Mouse (Mus musculus) E14TG2a.4 (cell line): ENCODE measurements around the gene Irak1bp1.
A peak's percentile ranks its signal among the peaks of the same experiment; 100 is the strongest.

Experiments
- H3K27me3 ChIP-seq: 2 replicates; pipeline ENCODE4 v1.6.1; 2014; ENCODE audit warnings: low read length, control low read depth; ENCODE audit not compliant: insufficient read depth
- H3K36me3 ChIP-seq: 2 replicates; pipeline ENCODE4 v1.6.1; 2014; ENCODE audit warnings: low read length, control low read depth; ENCODE audit not compliant: insufficient read depth
- H3K4me1 ChIP-seq: replicated peaks from 2 replicates; pipeline ENCODE4 v1.6.1; 2014; ENCODE audit warnings: low read depth, low read length, control low read depth
- H3K4me3 ChIP-seq: replicated peaks from 2 replicates; pipeline ENCODE4 v1.5.1; 2014; ENCODE audit warnings: mild to moderate bottlenecking, low read length
- H3K9me3 ChIP-seq: 2 replicates; pipeline ENCODE4 v1.6.1; 2014; ENCODE audit warnings: low read length, control low read depth
- CTCF ChIP-seq: conservative IDR thresholded peaks from 2 replicates; pipeline ENCODE4 v1.5.1; 2014; ENCODE audit warnings: low read length
- NANOG ChIP-seq: IDR thresholded peaks from 2 replicates; pipeline ENCODE4 v1.6.1; 2014; ENCODE audit warnings: borderline replicate concordance, low read length, mixed read lengths
- POU5F1 ChIP-seq: IDR thresholded peaks from 2 replicates; pipeline ENCODE4 v1.6.1; 2014; ENCODE audit warnings: low read length, borderline replicate concordance

The Irak1bp1 gene

DNA sequence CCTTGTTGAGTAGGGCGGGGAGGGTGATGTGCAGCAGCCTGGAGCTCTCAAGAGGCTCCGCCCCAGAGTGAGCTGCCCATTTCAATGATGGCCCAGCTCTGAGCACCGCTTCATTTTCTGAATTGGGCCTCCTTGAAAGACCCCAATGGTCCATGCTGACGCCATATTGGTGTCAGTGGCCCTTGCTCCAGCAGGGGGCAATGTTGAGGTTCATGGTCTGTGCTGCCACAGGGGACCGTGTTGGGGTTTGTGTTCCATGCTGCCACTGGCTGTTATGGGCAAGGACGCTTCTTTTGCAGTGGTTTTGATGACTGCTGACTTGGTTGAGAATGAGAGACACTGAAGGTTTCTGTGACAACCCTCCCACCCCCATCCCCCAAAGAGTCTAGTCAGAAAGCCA is 2.9 kb upstream of the Irak1bp1 start:
- Histone ChIP-seq H3K36me3 (no peaks in the 10 kb centered on the region), H3K9me3 (no peaks in the 10 kb centered on the region), H3K4me1 (peaks cover 4% of the 10 kb centered on the region; the same call in 1 of the 2 replicates), H3K27me3 (no peaks in the 10 kb centered on the region), H3K4me3 (no peak overlapping the region)
- TF ChIP-seq CTCF: peak; percentile 50
- TF ChIP-seq POU5F1: no peak

DNA sequence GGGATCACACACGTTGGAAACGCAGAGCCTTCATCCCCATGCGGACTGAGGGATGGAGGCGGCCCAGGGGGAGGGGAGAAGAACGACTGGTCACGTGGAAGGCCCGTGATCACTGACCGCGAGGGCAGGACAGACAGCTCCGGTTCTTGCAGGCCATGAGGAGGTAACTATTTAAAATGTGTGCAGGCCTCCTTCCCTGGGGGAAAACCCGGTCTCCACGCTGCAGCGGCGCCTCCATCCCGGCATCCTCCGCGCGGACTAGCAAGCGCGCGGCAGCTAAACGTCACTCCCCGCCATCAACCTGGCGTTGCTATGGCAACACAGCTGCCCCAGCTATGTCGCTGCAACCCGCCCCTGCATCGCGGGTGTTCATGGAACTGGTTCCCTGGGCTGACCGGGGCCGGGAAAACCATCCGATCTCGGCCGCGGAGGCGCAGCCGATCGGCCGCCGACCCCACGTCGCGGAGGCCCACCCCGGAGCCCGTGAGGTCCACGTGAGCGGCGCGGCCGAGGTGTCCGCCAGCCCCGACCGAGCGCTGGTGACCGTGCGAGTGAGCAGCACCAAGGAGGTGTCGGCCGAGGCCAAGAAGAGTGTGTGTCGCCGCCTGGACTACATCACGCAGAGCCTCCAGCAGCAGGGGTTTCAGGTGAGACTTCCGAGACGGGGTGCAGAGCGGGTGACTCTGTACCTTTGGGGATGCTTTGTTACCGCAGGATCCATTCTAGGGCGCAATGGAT is 522 bp downstream of the Irak1bp1 start:
- peak overlapping the region; percentile 87 for H3K4me3 ChIP-seq

GRCm38 (mm10) chr9:82831891-82832290 is 2.6 kb downstream of the Irak1bp1 start:
- TF ChIP-seq POU5F1 (no peak), NANOG (no peak), CTCF (no peak)
- Histone ChIP-seq H3K36me3 (no peaks in the 10 kb centered on the region), H3K27me3 (no peaks in the 10 kb centered on the region), H3K4me3 (no peak overlapping the region), H3K9me3 (no peaks in the 10 kb centered on the region), H3K4me1 (peaks cover 4% of the 10 kb centered on the region; the same call in 1 of the 2 replicates)

More for the DNA sequence above, 522 bp downstream of the Irak1bp1 start:
- no peak for TF ChIP-seq NANOG
- TF ChIP-seq POU5F1: no peak
- no peaks in the 10 kb centered on the region for H3K36me3 ChIP-seq
- peaks cover 4% of the 10 kb centered on the region; the same call in 1 of the 2 replicates for H3K4me1 ChIP-seq
- H3K9me3 ChIP-seq: no peaks in the 10 kb centered on the region
- H3K27me3 ChIP-seq: no peaks in the 10 kb centered on the region

- Histone ChIP-seq H3K4me3 (no peak overlapping the region), H3K36me3 (no peaks in the 10 kb centered on the region; the same call in 1 of the 2 replicates), H3K4me1 (no peaks in the 10 kb centered on the region), H3K9me3 (no peaks in the 10 kb centered on the region), H3K27me3 (no peaks in the 10 kb centered on the region)
- TF ChIP-seq NANOG (no peak), CTCF (no peak), POU5F1 (no peak)
Measured at GRCm38 (mm10) chr9:82835921-82836320, 6.6 kb downstream of the Irak1bp1 start.

GRCm38 (mm10) chr9:82842671-82843070 is 13.3 kb downstream of the Irak1bp1 start:
- Histone ChIP-seq H3K4me1 (no peaks in the 10 kb centered on the region), H3K9me3 (no peaks in the 10 kb centered on the region), H3K4me3 (no peak overlapping the region), H3K27me3 (no peaks in the 10 kb centered on the region), H3K36me3 (peaks cover 3% of the 10 kb centered on the region; the same call in 1 of the 2 replicates)
- no peak for TF ChIP-seq POU5F1
- no peak for TF ChIP-seq NANOG
- TF ChIP-seq CTCF: no peak

- Histone ChIP-seq H3K36me3 (no peaks in the 10 kb centered on the region), H3K4me1 (no peaks in the 10 kb centered on the region), H3K9me3 (peaks cover 8% of the 10 kb centered on the region; the same call in 1 of the 2 replicates), H3K27me3 (no peaks in the 10 kb centered on the region), H3K4me3 (no peak overlapping the region)
- no peak for TF ChIP-seq POU5F1
- TF ChIP-seq CTCF: peak; percentile 18; the same call in 1 of the 2 replicates
Measured at GRCm38 (mm10) chr9:82854040-82854439, 24.7 kb downstream of the Irak1bp1 start.

DNA sequence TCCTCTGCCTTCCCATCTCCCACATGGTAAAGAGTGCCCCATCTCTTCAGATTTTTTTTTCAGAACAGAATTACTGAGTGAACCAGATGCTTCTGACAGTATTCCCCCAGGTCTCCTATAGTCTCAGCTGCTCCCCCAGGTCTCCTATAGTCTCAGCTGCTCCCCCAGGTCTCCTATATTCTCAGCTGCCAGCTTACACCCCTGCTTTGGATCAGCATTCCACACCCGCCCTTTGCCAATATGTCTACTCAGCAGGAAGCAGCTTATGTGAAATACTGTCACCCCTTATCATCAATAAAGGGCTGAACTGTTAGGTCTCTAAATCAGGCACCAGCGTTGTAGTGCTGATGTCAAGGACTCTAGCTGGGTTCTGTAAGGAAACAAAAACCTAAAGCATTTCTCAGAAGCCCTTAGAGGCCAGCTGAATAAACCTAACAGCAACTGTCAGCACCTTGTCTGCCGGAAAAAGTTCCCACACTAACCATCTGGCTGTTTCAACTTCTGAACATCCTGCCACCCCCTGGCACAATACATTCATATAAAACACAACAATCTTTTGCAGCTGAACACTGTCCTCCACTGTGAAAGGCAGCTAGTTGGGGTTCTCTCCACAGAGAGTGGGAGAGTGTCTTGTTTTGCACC is 25.8 kb downstream of the Irak1bp1 start:
- Histone ChIP-seq H3K4me1 (no peaks in the 10 kb centered on the region), H3K27me3 (no peaks in the 10 kb centered on the region), H3K36me3 (no peaks in the 10 kb centered on the region), H3K9me3 (peaks cover 8% of the 10 kb centered on the region; the same call in 1 of the 2 replicates), H3K4me3 (no peak overlapping the region)
- TF ChIP-seq POU5F1: no peak
- TF ChIP-seq CTCF: no peak
- TF ChIP-seq NANOG: no peak

- H3K4me3 ChIP-seq: no peak overlapping the region
- H3K36me3 ChIP-seq: no peaks in the 10 kb centered on the region
- H3K27me3 ChIP-seq: no peaks in the 10 kb centered on the region
- peaks cover 4% of the 10 kb centered on the region; the same call in 1 of the 2 replicates for H3K9me3 ChIP-seq
- no peak for TF ChIP-seq CTCF
- no peak for TF ChIP-seq NANOG
- TF ChIP-seq POU5F1: no peak
- no peaks in the 10 kb centered on the region for H3K4me1 ChIP-seq
Measured at GRCm38 (mm10) chr9:82856241-82856640, 26.9 kb downstream of the Irak1bp1 start.

- Histone ChIP-seq H3K27me3 (no peaks in the 10 kb centered on the region), H3K4me3 (no peak overlapping the region), H3K4me1 (no peaks in the 10 kb centered on the region), H3K9me3 (no peaks in the 10 kb centered on the region), H3K36me3 (peaks cover 1% of the 10 kb centered on the region; the same call in 1 of the 2 replicates)
- no peak for TF ChIP-seq NANOG
- no peak for TF ChIP-seq POU5F1
- no peak for TF ChIP-seq CTCF
Measured at GRCm38 (mm10) chr9:82860805-82861204, 31.5 kb downstream of the Irak1bp1 start.
